Mouse (Mus musculus): ENCODE measurements around the gene Klf12. TPM values are rescaled to one million over a fixed set of nuclear protein-coding genes. Genes with fewer than 3 reads are reported as not detected.

Klf12 gene
- polyA plus RNA-seq, 1 experiment from 2014 or later = 26.7 TPM

- Histone ChIP-seq H3K4me1 (peaks cover 51% of the 10 kb centered on the region), H3K4me3 (no peak overlapping the region), H3K36me3 (peaks cover 9% of the 10 kb centered on the region), H3K27me3 (ENCODE audit: low read depth, poor library complexity, severe bottlenecking) (no peaks in the 10 kb centered on the region), H3K27ac (peak overlapping the region; percentile 76), H3K9me3 (replicated peaks) (no peaks in the 10 kb centered on the region)
- peak; percentile 35 for DNase-seq (ENCODE audit: low spot score)
- WGBS = 0% methylated on average over 1 of the region's 1 CpGs
Observed at GRCm38 (mm10) chr14:100111735-100112134, 172.7 kb downstream of the Klf12 start.

DNA sequence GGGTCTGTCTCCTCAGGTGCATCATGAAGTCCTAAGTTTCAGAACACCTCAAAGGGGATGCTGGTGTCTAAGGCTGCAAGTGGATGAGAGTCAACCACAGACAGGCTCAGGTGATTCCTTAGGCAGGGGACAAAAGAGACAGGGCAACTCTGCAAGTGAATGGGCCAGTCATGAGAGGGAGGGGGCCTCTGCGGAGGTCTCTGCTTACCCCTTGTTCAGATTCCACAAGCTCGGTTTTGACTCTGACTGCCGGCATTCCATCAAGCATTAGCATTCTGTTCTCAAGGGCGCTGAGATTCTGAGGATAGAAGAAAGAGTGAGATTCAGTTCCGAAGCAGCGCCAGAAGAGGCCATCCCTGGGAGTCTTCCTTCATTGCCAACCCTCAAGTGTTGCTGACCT lies 174.9 kb downstream of the Klf12 start:
- H3K4me1 ChIP-seq = peaks cover 57% of the 10 kb centered on the region
- 44% methylated on average over 6 of the region's 6 CpGs for WGBS
- H3K27me3 ChIP-seq (ENCODE audit: low read depth, poor library complexity, severe bottlenecking) = no peaks in the 10 kb centered on the region
- no peak overlapping the region for H3K4me3 ChIP-seq
- DNase-seq (ENCODE audit: low spot score) = no peak
- peak overlapping the region; percentile 14; the same call in 1 of the 2 replicates for H3K27ac ChIP-seq
- H3K36me3 ChIP-seq = peaks cover 27% of the 10 kb centered on the region
- no peaks in the 10 kb centered on the region for H3K9me3 ChIP-seq (replicated peaks)

GRCm38 (mm10) chr14:100105570-100105969 lies 178.9 kb downstream of the Klf12 start:
- no peak overlapping the region for H3K27ac ChIP-seq
- no peaks in the 10 kb centered on the region for H3K27me3 ChIP-seq (ENCODE audit: low read depth, poor library complexity, severe bottlenecking)
- WGBS = 88% methylated on average over 10 of the region's 10 CpGs
- DNase-seq (ENCODE audit: low spot score) = no peak
- no peak overlapping the region for H3K4me3 ChIP-seq
- H3K36me3 ChIP-seq = peaks cover 33% of the 10 kb centered on the region
- no peaks in the 10 kb centered on the region for H3K9me3 ChIP-seq (replicated peaks)
- peaks cover 28% of the 10 kb centered on the region for H3K4me1 ChIP-seq

DNA sequence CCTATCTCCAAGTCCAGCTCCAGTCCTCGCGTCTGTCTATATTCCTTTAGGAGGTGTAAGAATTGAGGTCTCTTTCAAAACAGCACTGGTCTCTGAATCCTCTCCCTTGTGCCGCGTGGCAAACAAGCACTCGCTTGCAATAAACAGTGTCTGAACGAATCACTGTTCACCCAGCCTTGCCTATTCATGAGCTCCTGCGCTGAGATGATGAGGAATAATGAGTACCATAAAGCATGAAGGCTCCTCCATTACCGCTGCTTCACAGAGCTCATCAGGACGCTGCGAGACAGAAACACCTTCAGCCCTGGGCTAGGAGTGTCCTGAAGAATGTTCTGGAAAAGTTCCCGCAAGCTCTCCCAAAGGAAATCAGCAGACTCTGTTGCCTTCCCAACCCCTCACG lies 179.7 kb downstream of the Klf12 start:
- whole genome bisulfite sequencing = 90% methylated on average over 12 of the region's 12 CpGs

DNA sequence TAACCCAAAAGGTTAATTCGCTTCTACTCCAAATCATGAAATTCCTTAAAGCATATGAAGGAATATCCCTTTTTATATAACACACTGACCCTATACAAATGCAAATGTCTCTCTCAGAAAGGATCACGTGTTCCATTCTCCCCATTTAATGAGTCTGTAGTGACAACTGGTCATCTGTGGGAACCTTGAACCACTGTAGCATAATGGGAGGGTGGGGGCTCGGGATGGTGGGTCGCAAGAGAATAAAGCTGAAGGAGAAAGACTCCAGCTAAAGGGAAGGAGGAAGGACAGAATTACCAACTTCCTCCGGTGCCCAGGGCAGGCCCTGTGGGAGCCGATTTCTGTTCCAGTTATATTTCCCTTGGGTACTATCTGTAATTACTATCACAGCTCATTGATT lies 180.7 kb downstream of the Klf12 start:
- WGBS = 89% methylated on average over 6 of the region's 6 CpGs
- no peaks in the 10 kb centered on the region for H3K9me3 ChIP-seq (replicated peaks)

More for the DNA sequence above, 179.7 kb downstream of the Klf12 start:
- no peak for DNase-seq (ENCODE audit: low spot score)
- H3K27me3 ChIP-seq (ENCODE audit: low read depth, poor library complexity, severe bottlenecking) = no peaks in the 10 kb centered on the region
- H3K4me3 ChIP-seq = no peak overlapping the region
- H3K4me1 ChIP-seq = peaks cover 20% of the 10 kb centered on the region
- H3K27ac ChIP-seq = no peak overlapping the region
- H3K36me3 ChIP-seq = peaks cover 35% of the 10 kb centered on the region
- H3K9me3 ChIP-seq (replicated peaks) = no peaks in the 10 kb centered on the region

DNA sequence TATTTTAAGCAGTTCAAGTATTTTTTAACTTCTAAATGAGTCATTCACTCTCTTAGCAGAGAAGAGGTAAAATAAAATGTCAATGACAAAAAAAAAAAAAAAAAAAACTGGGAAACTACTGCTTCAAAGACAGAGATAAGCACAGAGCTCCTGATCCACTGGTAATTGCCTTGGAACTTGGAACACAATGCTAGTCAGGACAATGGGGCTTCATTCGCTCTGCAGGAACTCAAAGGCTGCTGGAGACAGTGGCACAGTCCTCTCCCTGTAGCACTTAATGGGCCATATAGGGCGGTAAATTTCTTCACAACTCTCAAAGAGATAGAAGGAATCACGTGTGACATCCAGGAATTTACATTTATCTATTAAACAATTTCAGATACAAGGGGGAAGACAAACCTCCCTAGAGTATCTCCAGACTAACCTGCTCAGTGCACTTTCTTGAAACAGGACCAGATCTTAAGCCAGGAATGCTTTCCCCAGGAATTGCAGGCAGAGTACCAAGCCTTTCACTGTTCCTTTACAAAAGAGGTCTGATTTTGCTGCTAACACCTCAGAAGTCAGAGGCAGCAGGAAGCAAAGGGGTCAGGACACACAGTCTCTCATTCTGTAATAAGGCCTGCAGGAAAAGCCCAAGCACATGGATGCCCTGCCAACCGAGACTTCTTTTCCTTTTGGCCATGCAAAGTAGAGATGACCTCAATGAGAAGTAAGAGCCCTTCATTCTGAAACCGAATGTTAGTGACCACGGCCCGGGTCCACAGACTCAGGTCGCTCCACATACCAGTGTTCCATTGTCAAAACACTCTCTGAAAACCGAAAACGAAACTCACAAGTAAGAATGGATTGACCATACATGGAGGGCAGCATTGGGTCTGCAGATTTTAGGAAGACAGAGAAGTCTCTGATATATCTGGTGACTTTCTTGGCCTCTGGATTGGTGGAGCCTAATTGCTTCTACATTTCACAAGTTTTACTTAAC lies 187.0 kb downstream of the Klf12 start:
- 88% methylated on average over 10 of the region's 10 CpGs for WGBS
- Histone ChIP-seq H3K36me3 (0 out of 2 replicates have a peak, but pooled peaks cover 4% of the 10 kb centered on the region), H3K4me1 (peaks cover 4% of the 10 kb centered on the region; the same call in 1 of the 2 replicates), H3K9me3 (replicated peaks) (no peaks in the 10 kb centered on the region), H3K27ac (no peak overlapping the region), H3K4me3 (no peak overlapping the region), H3K27me3 (ENCODE audit: low read depth, poor library complexity, severe bottlenecking) (no peaks in the 10 kb centered on the region)
- no peak for DNase-seq (ENCODE audit: low spot score)

More for the DNA sequence above, 180.7 kb downstream of the Klf12 start:
- Histone ChIP-seq H3K36me3 (peaks cover 37% of the 10 kb centered on the region), H3K27me3 (ENCODE audit: low read depth, poor library complexity, severe bottlenecking) (no peaks in the 10 kb centered on the region), H3K4me1 (peaks cover 15% of the 10 kb centered on the region), H3K27ac (no peak overlapping the region), H3K4me3 (no peak overlapping the region)
- DNase-seq (ENCODE audit: low spot score) = no peak

DNA sequence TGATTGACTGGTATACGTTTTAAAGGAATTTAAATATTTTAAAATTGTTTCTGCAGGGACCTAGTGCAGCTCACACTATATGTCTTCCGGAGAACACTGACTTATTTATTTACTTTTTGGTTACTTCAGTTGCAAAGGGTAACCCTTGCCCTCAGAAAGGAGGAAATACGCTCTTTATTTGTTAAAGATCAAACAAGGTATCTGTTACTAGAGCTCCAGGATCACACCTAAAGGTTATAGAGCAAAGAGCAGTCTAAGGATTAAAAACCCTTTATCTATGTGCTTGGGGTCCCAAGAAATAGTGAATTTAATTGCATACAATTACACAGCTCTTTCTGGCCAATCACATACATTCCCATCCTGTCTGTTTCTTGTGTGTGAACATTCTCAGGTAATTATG lies 188.7 kb downstream of the Klf12 start:
- H3K36me3 ChIP-seq = 0 out of 2 replicates have a peak, but pooled peaks cover 4% of the 10 kb centered on the region
- no peak for DNase-seq (ENCODE audit: low spot score)
- no peak overlapping the region for H3K4me3 ChIP-seq
- H3K4me1 ChIP-seq = peaks cover 4% of the 10 kb centered on the region; the same call in 1 of the 2 replicates
- 70% methylated on average over 3 of the region's 3 CpGs for WGBS
- H3K27me3 ChIP-seq (ENCODE audit: low read depth, poor library complexity, severe bottlenecking) = no peaks in the 10 kb centered on the region
- H3K27ac ChIP-seq = no peak overlapping the region
- no peaks in the 10 kb centered on the region for H3K9me3 ChIP-seq (replicated peaks)

- 90% methylated on average over 1 of the region's 1 CpGs for WGBS
- no peak for DNase-seq (ENCODE audit: low spot score)
- Histone ChIP-seq H3K9me3 (replicated peaks) (no peaks in the 10 kb centered on the region), H3K27ac (no peak overlapping the region), H3K36me3 (peaks cover 7% of the 10 kb centered on the region), H3K4me1 (no peaks in the 10 kb centered on the region), H3K4me3 (no peak overlapping the region), H3K27me3 (ENCODE audit: low read depth, poor library complexity, severe bottlenecking) (no peaks in the 10 kb centered on the region)
Observed at GRCm38 (mm10) chr14:100090517-100090916, 194.0 kb downstream of the Klf12 start.

DNA sequence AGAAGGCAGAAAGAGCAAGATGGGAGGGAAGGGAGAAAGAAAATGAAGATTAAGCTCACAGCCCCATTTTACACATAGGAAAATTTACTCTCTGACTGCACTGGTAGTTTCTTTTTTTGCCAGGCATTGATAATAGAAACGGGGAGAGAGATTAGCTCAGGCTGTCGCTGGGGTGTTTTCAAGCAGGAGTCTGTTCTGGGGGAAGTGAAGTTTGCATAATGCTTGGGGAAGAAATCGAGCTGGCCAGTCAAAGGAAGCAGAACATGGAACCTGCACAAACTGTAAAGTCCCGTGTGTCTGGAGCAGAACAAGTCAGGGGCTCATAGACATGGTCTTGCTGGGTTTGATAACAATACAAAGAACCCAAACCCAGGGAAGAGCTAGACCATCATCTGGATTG lies 204.9 kb downstream of the Klf12 start:
- peaks cover 3% of the 10 kb centered on the region; the same call in 1 of the 2 replicates for H3K36me3 ChIP-seq

DNA sequence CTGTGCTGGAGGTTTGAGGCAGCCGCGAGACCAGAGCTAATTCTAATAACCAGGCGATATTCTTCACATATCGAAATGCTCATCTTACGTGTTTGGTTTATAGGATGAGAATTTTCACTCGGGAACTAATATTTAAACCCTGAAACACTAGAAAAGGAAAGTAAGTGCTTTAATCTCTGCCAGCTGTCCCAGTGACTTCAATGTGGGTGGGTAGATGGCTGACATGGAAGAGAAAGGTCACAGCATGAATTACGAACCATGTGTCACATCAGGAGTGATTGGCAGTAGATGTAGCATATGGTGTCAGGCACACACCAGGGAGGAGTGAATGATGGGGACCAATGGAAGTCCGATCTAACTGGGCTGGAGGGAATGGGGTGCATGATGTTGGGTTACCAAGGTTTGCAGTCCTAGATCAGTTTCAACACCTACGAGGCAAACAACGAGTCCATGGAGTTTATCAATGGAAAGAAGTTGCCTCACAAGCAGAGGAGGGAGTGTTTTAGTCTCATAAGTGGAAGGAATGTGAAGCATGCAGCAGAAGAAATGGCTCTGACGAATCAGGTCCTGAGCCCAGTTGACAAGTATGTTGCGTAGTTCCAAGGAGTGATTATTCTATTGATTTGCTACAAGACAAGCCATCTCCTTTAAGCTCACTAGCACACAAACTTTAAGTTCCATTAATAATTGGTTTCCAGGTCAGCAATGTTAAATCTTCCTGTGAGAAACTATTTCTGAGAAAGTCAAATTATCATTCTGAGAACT lies 211.9 kb downstream of the Klf12 start:
- DNase-seq (ENCODE audit: low spot score) = no peak
- no peak overlapping the region for H3K27ac ChIP-seq
- 88% methylated on average over 12 of the region's 12 CpGs for WGBS
- no peaks in the 10 kb centered on the region for H3K27me3 ChIP-seq (ENCODE audit: low read depth, poor library complexity, severe bottlenecking)
- no peaks in the 10 kb centered on the region for H3K9me3 ChIP-seq (replicated peaks)
- H3K4me3 ChIP-seq = no peak overlapping the region
- no peaks in the 10 kb centered on the region for H3K36me3 ChIP-seq
- peaks cover 10% of the 10 kb centered on the region; the same call in 1 of the 2 replicates for H3K4me1 ChIP-seq

More for the DNA sequence above, 204.9 kb downstream of the Klf12 start:
- 78% methylated on average over 4 of the region's 4 CpGs for WGBS
- Histone ChIP-seq H3K9me3 (replicated peaks) (no peaks in the 10 kb centered on the region), H3K4me1 (0 out of 2 replicates have a peak, but pooled peaks cover 4% of the 10 kb centered on the region), H3K27ac (no peak overlapping the region), H3K4me3 (no peak overlapping the region), H3K27me3 (ENCODE audit: low read depth, poor library complexity, severe bottlenecking) (no peaks in the 10 kb centered on the region)
- DNase-seq (ENCODE audit: low spot score) = no peak

DNA sequence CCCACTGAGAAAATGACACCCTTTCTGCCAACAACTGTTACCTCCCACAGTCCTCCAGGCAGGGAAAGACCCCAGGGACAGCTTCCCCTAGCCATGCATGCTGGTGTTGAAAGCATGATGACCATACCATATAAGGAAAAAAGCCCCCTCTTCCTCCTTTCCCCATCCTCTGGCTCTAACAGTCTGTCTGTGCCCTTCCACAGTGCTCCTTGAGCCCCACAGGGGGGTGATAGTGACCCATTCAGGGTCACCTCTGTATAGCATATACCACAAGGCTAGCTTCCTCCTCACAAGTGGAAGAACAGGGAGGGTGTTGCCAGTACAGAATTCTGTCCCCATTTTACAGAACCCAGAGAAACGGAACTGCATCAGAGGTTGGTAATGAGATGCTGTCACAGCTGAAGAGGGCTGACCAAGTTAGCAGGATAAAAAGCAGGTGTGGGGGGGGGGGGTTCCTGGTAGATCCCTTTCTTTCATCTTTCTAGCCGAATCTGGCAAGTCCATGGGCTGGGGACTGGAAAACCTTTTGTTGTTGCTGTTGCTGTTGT lies 214.9 kb downstream of the Klf12 start:
- Histone ChIP-seq H3K4me3 (no peak overlapping the region), H3K27me3 (ENCODE audit: low read depth, poor library complexity, severe bottlenecking) (no peaks in the 10 kb centered on the region), H3K27ac (no peak overlapping the region), H3K4me1 (peaks cover 6% of the 10 kb centered on the region; the same call in 1 of the 2 replicates), H3K9me3 (replicated peaks) (no peaks in the 10 kb centered on the region), H3K36me3 (no peaks in the 10 kb centered on the region)
- no peak for DNase-seq (ENCODE audit: low spot score)
- 42% methylated on average over 2 of the region's 2 CpGs for WGBS

DNA sequence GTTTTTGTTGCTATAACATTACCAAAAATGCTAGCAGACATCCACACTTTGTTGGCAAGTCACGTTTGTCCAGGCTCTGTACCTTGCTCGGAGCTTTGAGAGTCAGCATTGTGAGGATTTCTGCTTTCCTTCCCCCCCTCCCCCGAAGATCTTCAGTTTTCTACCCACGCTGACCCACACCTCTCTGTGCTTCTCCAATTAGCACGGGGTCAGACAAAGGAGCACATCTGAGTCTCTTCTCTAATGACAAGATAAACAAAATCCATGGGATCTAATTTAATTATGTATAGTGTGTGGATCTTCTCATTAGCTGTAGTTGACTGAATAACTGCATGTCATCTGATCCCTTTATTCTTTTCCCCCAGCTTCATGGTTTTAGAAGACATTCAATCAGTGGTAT lies 215.8 kb downstream of the Klf12 start:
- no peak for DNase-seq (ENCODE audit: low spot score)
- Histone ChIP-seq H3K4me3 (no peak overlapping the region), H3K27me3 (ENCODE audit: low read depth, poor library complexity, severe bottlenecking) (no peaks in the 10 kb centered on the region), H3K27ac (no peak overlapping the region), H3K4me1 (peaks cover 6% of the 10 kb centered on the region; the same call in 1 of the 2 replicates), H3K36me3 (no peaks in the 10 kb centered on the region), H3K9me3 (replicated peaks) (no peaks in the 10 kb centered on the region)
- 61% methylated on average over 5 of the region's 5 CpGs for WGBS
